15 mouse cellular contexts compared by ENCODE assay signal in genomic region chr6:88886417-88886967, GRCm38 (mm10). TPM values are rescaled to one million over a fixed set of nuclear protein-coding genes. Genes with fewer than 3 reads are reported as not detected.
DNase-seq lines count a peak whose midpoint lies in the region; ATAC-seq and TF ChIP-seq lines count a peak whose summit lies in the region.
"Had no signal": no experiment of that assay in that cellular context is flagged by ENCODE, and none has a peak within 500 bp of the region (broad histone marks: within the 10 kb centered on the region; RNA-seq: fewer than 3 reads in every experiment).

No protein-coding gene starts in this region.

- no peak overlapping the region for H3K27ac ChIP-seq in embryonic facial prominence, embryonic 11.5 days (replicated peaks; ENCODE audit: low read depth, low read length)
- no peak overlapping the region for H3K27ac ChIP-seq in embryonic facial prominence, embryonic 10.5 days (replicated peaks)
- H3K27ac ChIP-seq in hindbrain, embryonic 16.5 days (ENCODE audit: low read depth, low read length), result no peak overlapping the region
- no peak overlapping the region for H3K27ac ChIP-seq in neural tube, embryonic 14.5 days (ENCODE audit: low read depth, low read length)
- H3K27ac ChIP-seq: left cerebral cortex, adult 2 months; liver, embryonic 13.5 days; stomach, embryonic 15.5 days had no signal

- H3K9ac ChIP-seq in embryonic facial prominence, embryonic 11.5 days (replicated peaks; ENCODE audit: low read length), result no peak overlapping the region
- no peak overlapping the region for H3K9ac ChIP-seq in hindbrain, embryonic 16.5 days (ENCODE audit: low read depth, low read length)
- no peak overlapping the region for H3K9ac ChIP-seq in neural tube, embryonic 14.5 days (replicated peaks; ENCODE audit: low read depth, low read length)
- H3K9ac ChIP-seq: heart, embryonic 12.5 days; liver, embryonic 13.5 days; stomach, embryonic 15.5 days had no signal

- DNase-seq in embryonic facial prominence, embryonic 11.5 days (ENCODE audit: low spot score), result no peak
- DNase-seq in embryonic facial prominence, embryonic 10.5 days (ENCODE audit: low spot score), result no peak
- peak; percentile 70 for DNase-seq in brain, embryonic 14.5 days (ENCODE audit: low read depth)
- DNase-seq in kidney, postnatal 36 days, result no peak
- DNase-seq in cerebellum, postnatal 14 days, result no peak
- DNase-seq: cerebellum, adult 18-20 months; liver, embryonic 13.5 days; lung, postnatal 36 days had no signal

- H3K9me3 ChIP-seq in embryonic facial prominence, embryonic 11.5 days (replicated peaks; ENCODE audit: control insufficient read depth, low read length), result no peaks in the 10 kb centered on the region
- H3K9me3 ChIP-seq in embryonic facial prominence, embryonic 10.5 days, result no peaks in the 10 kb centered on the region
- H3K9me3 ChIP-seq in hindbrain, embryonic 16.5 days (ENCODE audit: control insufficient read depth, low read length), result no peaks in the 10 kb centered on the region
- H3K9me3 ChIP-seq in neural tube, embryonic 14.5 days (ENCODE audit: control insufficient read depth, low read length), result no peaks in the 10 kb centered on the region
- H3K9me3 ChIP-seq: heart, embryonic 12.5 days; liver, embryonic 13.5 days; stomach, embryonic 15.5 days had no signal

- no peaks in the 10 kb centered on the region for H3K4me1 ChIP-seq in embryonic facial prominence, embryonic 11.5 days (ENCODE audit: control insufficient read depth, insufficient read depth, low read length)
- no peaks in the 10 kb centered on the region for H3K4me1 ChIP-seq in embryonic facial prominence, embryonic 10.5 days
- H3K4me1 ChIP-seq in hindbrain, embryonic 16.5 days (ENCODE audit: control insufficient read depth, insufficient read depth, low read depth, low read length), result no peaks in the 10 kb centered on the region
- no peaks in the 10 kb centered on the region for H3K4me1 ChIP-seq in neural tube, embryonic 14.5 days (ENCODE audit: control insufficient read depth, insufficient read depth, low read length)
- H3K4me1 ChIP-seq: heart, embryonic 12.5 days; stomach, embryonic 15.5 days had no signal

- no peak for TF ChIP-seq POLR2A in brain, embryonic 14.5 days (IDR thresholded peaks at IDR 0.05; ENCODE audit: borderline replicate concordance, extremely low read depth, insufficient read depth, insufficient read length, poor library complexity, severe bottlenecking)

- no peak for TF ChIP-seq CTCF in brain, embryonic 14.5 days (IDR thresholded peaks at IDR 0.05; ENCODE audit: borderline replicate concordance, extremely low read depth, insufficient read depth, insufficient read length)

- peak; percentile 35 for ATAC-seq in embryonic facial prominence, embryonic 11.5 days (replicated peaks; ENCODE audit: insufficient number of reproducible peaks, low FRiP score, low TSS enrichment, low read depth)
- peak; percentile 53; the same call in 1 of the 2 replicates for ATAC-seq in hindbrain, embryonic 16.5 days
- peak; percentile 75 for ATAC-seq in neural tube, embryonic 14.5 days (ENCODE audit: low read depth)
- no peak for ATAC-seq in megakaryocyte-erythroid progenitor cell, adult 5-6 weeks (replicated peaks; ENCODE audit: low FRiP score, low TSS enrichment, poor library complexity, severe bottlenecking)
- ATAC-seq: intestine, embryonic 16.5 days had no signal

- H3K4me2 ChIP-seq in embryonic facial prominence, embryonic 11.5 days (ENCODE audit: low read depth, low read length), result no peak overlapping the region
- no peak overlapping the region for H3K4me2 ChIP-seq in hindbrain, embryonic 16.5 days (ENCODE audit: low read length)
- no peak overlapping the region for H3K4me2 ChIP-seq in neural tube, embryonic 14.5 days (ENCODE audit: low read depth, low read length)
- H3K4me2 ChIP-seq: heart, embryonic 12.5 days; liver, embryonic 13.5 days; stomach, embryonic 15.5 days had no signal

- no peak overlapping the region for H3K4me3 ChIP-seq in embryonic facial prominence, embryonic 11.5 days (ENCODE audit: low read depth, low read length)
- no peak overlapping the region for H3K4me3 ChIP-seq in embryonic facial prominence, embryonic 10.5 days
- no peak overlapping the region for H3K4me3 ChIP-seq in hindbrain, embryonic 16.5 days (ENCODE audit: low read length)
- no peak overlapping the region for H3K4me3 ChIP-seq in neural tube, embryonic 14.5 days (ENCODE audit: low read depth, low read length)
- H3K4me3 ChIP-seq: heart, embryonic 12.5 days; left cerebral cortex, adult 2 months; liver, embryonic 13.5 days; stomach, embryonic 15.5 days had no signal

- no peaks in the 10 kb centered on the region for H3K27me3 ChIP-seq in embryonic facial prominence, embryonic 11.5 days (ENCODE audit: control insufficient read depth, insufficient read depth, low read length)
- no peaks in the 10 kb centered on the region for H3K27me3 ChIP-seq in embryonic facial prominence, embryonic 10.5 days (replicated peaks; ENCODE audit: low read depth, poor library complexity, severe bottlenecking)
- H3K27me3 ChIP-seq in hindbrain, embryonic 16.5 days (replicated peaks; ENCODE audit: control insufficient read depth, insufficient read depth, low read length), result no peaks in the 10 kb centered on the region
- H3K27me3 ChIP-seq in neural tube, embryonic 14.5 days (ENCODE audit: control insufficient read depth, insufficient read depth, low read length), result no peaks in the 10 kb centered on the region
- H3K27me3 ChIP-seq: heart, embryonic 12.5 days; liver, embryonic 13.5 days; stomach, embryonic 15.5 days had no signal

- peaks cover 35% of the 10 kb centered on the region for H3K36me3 ChIP-seq in embryonic facial prominence, embryonic 11.5 days (replicated peaks; ENCODE audit: control insufficient read depth, insufficient read depth, low read depth, low read length)
- H3K36me3 ChIP-seq in embryonic facial prominence, embryonic 10.5 days (replicated peaks), result peaks cover 100% of the 10 kb centered on the region
- H3K36me3 ChIP-seq in hindbrain, embryonic 16.5 days (ENCODE audit: control insufficient read depth, insufficient read depth, low read length), result peaks cover 7% of the 10 kb centered on the region; the same call in 1 of the 2 replicates
- peaks cover 17% of the 10 kb centered on the region; the same call in 1 of the 2 replicates for H3K36me3 ChIP-seq in neural tube, embryonic 14.5 days (ENCODE audit: control insufficient read depth, insufficient read depth, low read length)

- 86% methylated on average over 2 of the region's 2 CpGs for WGBS in embryonic facial prominence, embryonic 11.5 days
- WGBS in embryonic facial prominence, embryonic 10.5 days, result 83% methylated on average over 2 of the region's 2 CpGs
- 40% methylated on average over 2 of the region's 2 CpGs for WGBS in hindbrain, embryonic 16.5 days
- 16% methylated on average over 2 of the region's 2 CpGs for WGBS in neural tube, embryonic 14.5 days

RNA-seq across cellular contexts. Expression of gene Podxl2, which starts 11.6 kb away (rescaled TPM):
- polyA plus RNA-seq in embryonic facial prominence, embryonic 11.5 days (2014; fragmentation: Nextera tagmentation; extraction: Ambion mirVana), result 56.8 and 71.1 TPM in 2 replicates
- 52.1 and 56.3 TPM in 2 replicates for polyA plus RNA-seq in embryonic facial prominence, embryonic 10.5 days (2016; fragmentation: Nextera tagmentation; extraction: Ambion mirVana)
- polyA plus RNA-seq in brain, embryonic 14.5 days (2012; rRNA removed), result 1,097 and 1,604 TPM in 2 replicates
- polyA plus RNA-seq in hindbrain, embryonic 16.5 days (2015; fragmentation: Nextera tagmentation; extraction: Ambion mirVana), result 553 and 621 TPM in 2 replicates
- polyA plus RNA-seq in neural tube, embryonic 14.5 days (2014; fragmentation: Nextera tagmentation; extraction: Ambion mirVana), result 579 and 634 TPM in 2 replicates
- 6.6 TPM in 1 of 2 replicates, not detected in the other for total RNA-seq in megakaryocyte-erythroid progenitor cell, adult 5-6 weeks (2014; fragmentation: Nextera tagmentation)
- total RNA-seq in megakaryocyte-erythroid progenitor cell, adult 5-6 weeks (2017), result not detected in 2 replicates

RNA-seq across cellular contexts. Expression of gene Mcm2, which starts 12.1 kb away (rescaled TPM):
- polyA plus RNA-seq in embryonic facial prominence, embryonic 11.5 days (2014; fragmentation: Nextera tagmentation; extraction: Ambion mirVana), result 202 and 203 TPM in 2 replicates
- polyA plus RNA-seq in embryonic facial prominence, embryonic 10.5 days (2016; fragmentation: Nextera tagmentation; extraction: Ambion mirVana), result 262 and 280 TPM in 2 replicates
- 45.7 and 74.3 TPM in 2 replicates for polyA plus RNA-seq in brain, embryonic 14.5 days (2012; rRNA removed)
- 27.3 and 35.0 TPM in 2 replicates for polyA plus RNA-seq in hindbrain, embryonic 16.5 days (2015; fragmentation: Nextera tagmentation; extraction: Ambion mirVana)
- polyA plus RNA-seq in neural tube, embryonic 14.5 days (2014; fragmentation: Nextera tagmentation; extraction: Ambion mirVana), result 15.1 and 22.6 TPM in 2 replicates
- 175 and 213 TPM in 2 replicates for total RNA-seq in megakaryocyte-erythroid progenitor cell, adult 5-6 weeks (2014; fragmentation: Nextera tagmentation)
- total RNA-seq in megakaryocyte-erythroid progenitor cell, adult 5-6 weeks (2017), result 181 and 236 TPM in 2 replicates

RNA-seq across cellular contexts. Expression of gene Tpra1, which starts 15.6 kb away (rescaled TPM):
- polyA plus RNA-seq in embryonic facial prominence, embryonic 11.5 days (2014; fragmentation: Nextera tagmentation; extraction: Ambion mirVana), result 41.0 and 45.0 TPM in 2 replicates
- 54.4 and 56.7 TPM in 2 replicates for polyA plus RNA-seq in embryonic facial prominence, embryonic 10.5 days (2016; fragmentation: Nextera tagmentation; extraction: Ambion mirVana)
- polyA plus RNA-seq in brain, embryonic 14.5 days (2012; rRNA removed), result 116 and 166 TPM in 2 replicates
- polyA plus RNA-seq in hindbrain, embryonic 16.5 days (2015; fragmentation: Nextera tagmentation; extraction: Ambion mirVana), result 92.3 and 94.7 TPM in 2 replicates
- polyA plus RNA-seq in neural tube, embryonic 14.5 days (2014; fragmentation: Nextera tagmentation; extraction: Ambion mirVana), result 54.2 and 58.0 TPM in 2 replicates
- total RNA-seq in megakaryocyte-erythroid progenitor cell, adult 5-6 weeks (2014; fragmentation: Nextera tagmentation), result 31.4 and 39.7 TPM in 2 replicates
- 25.6 and 27.6 TPM in 2 replicates for total RNA-seq in megakaryocyte-erythroid progenitor cell, adult 5-6 weeks (2017)

RNA-seq across cellular contexts. Expression of gene Abtb1, which starts 44.7 kb away (rescaled TPM):
- polyA plus RNA-seq in embryonic facial prominence, embryonic 11.5 days (2014; fragmentation: Nextera tagmentation; extraction: Ambion mirVana), result 13.7 and 16.5 TPM in 2 replicates
- polyA plus RNA-seq in embryonic facial prominence, embryonic 10.5 days (2016; fragmentation: Nextera tagmentation; extraction: Ambion mirVana), result 25.2 and 26.4 TPM in 2 replicates
- 61.7 and 83.6 TPM in 2 replicates for polyA plus RNA-seq in brain, embryonic 14.5 days (2012; rRNA removed)
- polyA plus RNA-seq in hindbrain, embryonic 16.5 days (2015; fragmentation: Nextera tagmentation; extraction: Ambion mirVana), result 37.7 and 39.4 TPM in 2 replicates
- 40.7 and 42.4 TPM in 2 replicates for polyA plus RNA-seq in neural tube, embryonic 14.5 days (2014; fragmentation: Nextera tagmentation; extraction: Ambion mirVana)
- 16.9 and 47.2 TPM in 2 replicates for total RNA-seq in megakaryocyte-erythroid progenitor cell, adult 5-6 weeks (2014; fragmentation: Nextera tagmentation)
- total RNA-seq in megakaryocyte-erythroid progenitor cell, adult 5-6 weeks (2017), result 30.6 and 44.0 TPM in 2 replicates
